Mouse (Mus musculus) midbrain, postnatal 0 days (tissue): ENCODE data around the gene Fscn1. TPM values are rescaled to one million over a fixed set of nuclear protein-coding genes. Genes with fewer than 3 reads are reported as not detected.

Experiments
- ATAC-seq: fragments of 200-750 bp; cut with Nextera tagmentation; 2 replicates; pipeline ENCODE4 v1.8.0; 2017; ENCODE audit warnings: moderate number of reproducible peaks, mild to moderate bottlenecking, moderate TSS enrichment, moderate library complexity; ENCODE audit not compliant: low FRiP score
- DNase-seq: peaks from one replicate; pipeline ENCODE4 v3.0.0-alpha.2; 2015; ENCODE audit warnings: low spot score
- H3K27ac ChIP-seq: fragments of 300-500 bp; sonication (generic); 2 replicates; pipeline ENCODE4 v1.5.1; 2014; ENCODE audit warnings: low read depth, mild to moderate bottlenecking, low read length, mixed read lengths
- H3K27me3 ChIP-seq: fragments of 300-500 bp; sonication (generic); 2 replicates; pipeline ENCODE4 v1.6.1; 2014; ENCODE audit warnings: low read length, control low read depth, mixed read lengths; ENCODE audit not compliant: insufficient read depth
- H3K36me3 ChIP-seq: fragments of 300-500 bp; sonication (generic); 2 replicates; pipeline ENCODE4 v1.6.1; 2014; ENCODE audit warnings: low read length, control low read depth, mixed read lengths; ENCODE audit not compliant: insufficient read depth
- H3K4me1 ChIP-seq: fragments of 300-500 bp; sonication (generic); 2 replicates; pipeline ENCODE4 v1.6.1; 2014; ENCODE audit warnings: mild to moderate bottlenecking, control low read depth, antibody characterized with exemption, low read length, mixed read lengths; ENCODE audit not compliant: insufficient read depth
- H3K4me2 ChIP-seq: fragments of 300-500 bp; sonication (generic); 2 replicates; pipeline ENCODE4 v1.6.1; 2014; ENCODE audit warnings: low read depth, mild to moderate bottlenecking, low read length, mixed read lengths; ENCODE audit not compliant: poor library complexity, severe bottlenecking
- H3K4me3 ChIP-seq: fragments of 300-500 bp; sonication (generic); 2 replicates; pipeline ENCODE4 v1.5.1; 2014; ENCODE audit warnings: low read depth, mild to moderate bottlenecking, low read length, moderate library complexity
- H3K9ac ChIP-seq: fragments of 300-500 bp; sonication (generic); replicated peaks from 2 replicates; pipeline ENCODE4 v1.6.1; 2014; ENCODE audit warnings: mild to moderate bottlenecking, low read length, moderate library complexity, mixed read lengths; ENCODE audit not compliant: poor library complexity, severe bottlenecking
- H3K9me3 ChIP-seq: fragments of 300-500 bp; sonication (generic); 2 replicates; pipeline ENCODE4 v1.6.1; 2016; ENCODE audit warnings: low read length, control low read depth
- CTCF ChIP-seq: IDR thresholded peaks from 2 replicates; pipeline ENCODE4 v1.5.1; 2016; ENCODE audit warnings: antibody characterized with exemption, mild to moderate bottlenecking
- WGBS: fragments of 180-500 bp; shearing (Covaris S2); extraction: QIAGEN DNeasy Blood & Tissue Kit; methylation state at CpG from one replicate; pipeline ENCODE4 v1.1.7; 2014; 5-methylcytosine and 5-hydroxymethylcytosine counted together
- polyA plus RNA-seq: library from polyadenylated mRNA; unstranded; fragments of >200 nt; fragmentation: Nextera tagmentation; extraction: Ambion mirVana; gene quantifications from 2 replicates; pipeline ENCODE4 v1.2.1, GENCODE M21; 2015
- total RNA-seq: library from RNA; depleted of rRNA; stranded (reverse); fragments of >200 nt; gene quantifications from 2 replicates; pipeline ENCODE4 v1.2.3, GENCODE M21; 2014

The Fscn1 gene
- total and polyA plus RNA-seq, 2 experiments from 2014 or later, result 504 to 616 TPM

DNA sequence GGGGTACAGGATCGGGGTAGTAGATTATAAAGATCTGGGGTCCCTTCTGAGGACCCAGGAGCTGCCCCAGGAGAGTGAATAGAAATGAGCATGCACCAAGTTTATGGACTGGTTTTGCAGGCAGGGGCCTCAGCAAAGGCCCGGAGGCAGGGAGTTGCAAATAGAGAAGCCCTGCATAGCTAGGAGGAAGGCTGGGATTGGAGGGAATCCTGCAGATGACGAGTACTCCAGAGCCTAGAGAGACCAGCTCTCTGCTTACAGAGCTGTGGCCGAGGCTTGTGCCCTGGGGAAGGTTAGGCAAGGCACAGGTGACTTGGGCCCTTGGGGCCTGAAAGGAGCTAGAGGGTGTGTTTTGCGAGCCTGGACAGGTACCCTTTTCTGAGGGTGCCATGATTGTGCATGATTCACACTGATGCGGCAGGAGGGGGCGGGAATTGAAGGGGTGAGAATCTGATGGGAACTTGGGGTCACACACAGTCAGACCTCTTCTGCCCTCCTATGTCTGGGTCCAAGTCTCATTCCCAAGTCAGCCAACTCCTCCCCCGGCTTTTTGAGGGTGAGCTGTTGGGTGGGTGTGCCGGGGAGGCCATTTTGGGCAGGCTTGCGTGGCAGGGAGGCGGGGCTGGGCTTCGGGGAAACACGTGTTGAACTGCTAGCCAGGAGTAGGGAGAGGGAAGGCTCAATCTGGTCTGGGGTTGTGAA, 3.0 kb downstream of the Fscn1 start:
- peak overlapping the region; percentile 91 for H3K27ac ChIP-seq
- 0 out of 2 replicates have a peak, but pooled peaks cover 3% of the 10 kb centered on the region for H3K36me3 ChIP-seq
- no peaks in the 10 kb centered on the region for H3K9me3 ChIP-seq
- H3K4me2 ChIP-seq, result peak overlapping the region; percentile 95
- ATAC-seq (0 out of 2 replicates have a peak, but pooled peaks have one; percentile 19), DNase-seq (peak; percentile 64)
- peaks cover 12% of the 10 kb centered on the region; the same call in 1 of the 2 replicates for H3K4me1 ChIP-seq
- peak overlapping the region; percentile 92 for H3K4me3 ChIP-seq
- TF ChIP-seq CTCF, result no peak
- 2% methylated on average over 13 of the region's 13 CpGs for WGBS
- H3K9ac ChIP-seq, result peak overlapping the region; percentile 87
- no peaks in the 10 kb centered on the region for H3K27me3 ChIP-seq

DNA sequence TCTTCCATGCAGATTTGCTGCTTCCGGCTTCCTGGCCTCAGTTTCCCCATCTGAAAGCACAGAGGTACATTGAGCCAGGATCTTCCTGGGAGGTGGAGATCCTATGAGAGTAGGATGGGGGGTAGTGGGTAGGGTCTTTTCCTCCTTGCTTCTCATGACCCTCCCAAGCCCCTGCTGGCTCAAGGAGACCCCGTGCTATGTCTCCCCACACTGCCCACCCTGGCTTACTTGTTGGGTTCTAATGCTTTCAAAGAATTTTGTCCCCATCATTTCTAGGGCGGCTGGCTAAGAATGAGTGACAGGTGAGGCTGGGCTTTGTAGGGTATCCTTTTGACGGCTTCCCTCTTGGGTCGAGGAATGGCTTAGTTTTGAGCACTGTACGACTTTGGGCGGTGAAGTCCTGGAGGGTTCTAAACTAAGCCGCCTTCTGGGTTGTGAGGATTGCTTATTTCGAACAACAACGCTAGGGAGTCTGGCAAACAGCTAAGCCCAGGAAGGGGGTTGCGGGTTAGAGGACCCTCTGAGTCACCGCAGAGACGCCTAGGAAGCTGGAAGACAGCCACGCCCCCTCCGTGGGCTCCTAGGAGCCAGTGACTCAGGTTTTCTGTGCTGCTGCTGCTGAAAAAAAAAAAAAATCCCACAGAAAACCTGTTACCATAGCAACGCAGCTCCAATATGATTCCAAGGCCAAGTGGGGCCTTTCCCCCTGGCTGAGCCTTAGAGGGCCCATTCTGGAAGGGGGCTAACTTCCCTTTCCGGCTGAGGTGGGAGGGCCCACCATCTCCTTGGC, 3.8 kb downstream of the Fscn1 start:
- no peaks in the 10 kb centered on the region for H3K9me3 ChIP-seq
- peak overlapping the region; percentile 91 for H3K27ac ChIP-seq
- no peak for TF ChIP-seq CTCF
- peak overlapping the region; percentile 92 for H3K4me3 ChIP-seq
- ATAC-seq, result no peak
- 8% methylated on average over 17 of the region's 17 CpGs for WGBS
- peak overlapping the region; percentile 87 for H3K9ac ChIP-seq
- peak; percentile 88 for DNase-seq
- 0 out of 2 replicates have a peak, but pooled peaks cover 4% of the 10 kb centered on the region for H3K36me3 ChIP-seq
- H3K4me2 ChIP-seq, result peak overlapping the region; percentile 95
- H3K4me1 ChIP-seq, result peaks cover 12% of the 10 kb centered on the region; the same call in 1 of the 2 replicates
- no peaks in the 10 kb centered on the region for H3K27me3 ChIP-seq

DNA sequence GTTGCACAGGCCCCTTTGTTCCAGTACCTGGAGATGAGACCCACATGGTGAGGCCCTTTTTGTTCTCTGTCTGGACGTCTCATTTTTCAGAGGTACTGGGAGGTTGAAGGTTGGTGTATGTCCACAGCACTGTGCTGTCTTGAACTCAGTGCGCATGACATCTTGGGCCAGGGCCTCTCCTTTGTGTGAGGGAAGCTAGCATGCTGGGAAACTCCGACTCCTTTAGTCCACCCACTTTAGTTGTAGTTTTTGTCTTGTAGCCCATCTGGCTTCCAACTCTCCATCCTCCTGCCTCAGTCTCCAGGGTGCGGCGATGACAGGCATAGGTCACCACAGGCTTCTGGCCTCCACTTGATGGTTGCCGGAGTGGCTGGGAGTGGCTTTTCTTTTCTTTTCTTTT, 4.5 kb downstream of the Fscn1 start:
- peak overlapping the region; percentile 91; the same call in 1 of the 2 replicates for H3K27ac ChIP-seq
- H3K9me3 ChIP-seq, result no peaks in the 10 kb centered on the region
- WGBS, result 45% methylated on average over 6 of the region's 6 CpGs
- peak overlapping the region; percentile 95 for H3K4me2 ChIP-seq
- H3K27me3 ChIP-seq, result no peaks in the 10 kb centered on the region
- H3K9ac ChIP-seq, result 0 out of 2 replicates have a peak overlapping the region, but pooled peaks have one; percentile 87
- peaks cover 8% of the 10 kb centered on the region; the same call in 1 of the 2 replicates for H3K36me3 ChIP-seq
- ATAC-seq (no peak), DNase-seq (no peak)
- peaks cover 12% of the 10 kb centered on the region; the same call in 1 of the 2 replicates for H3K4me1 ChIP-seq
- no peak for TF ChIP-seq CTCF
- H3K4me3 ChIP-seq, result peak overlapping the region; percentile 92

DNA sequence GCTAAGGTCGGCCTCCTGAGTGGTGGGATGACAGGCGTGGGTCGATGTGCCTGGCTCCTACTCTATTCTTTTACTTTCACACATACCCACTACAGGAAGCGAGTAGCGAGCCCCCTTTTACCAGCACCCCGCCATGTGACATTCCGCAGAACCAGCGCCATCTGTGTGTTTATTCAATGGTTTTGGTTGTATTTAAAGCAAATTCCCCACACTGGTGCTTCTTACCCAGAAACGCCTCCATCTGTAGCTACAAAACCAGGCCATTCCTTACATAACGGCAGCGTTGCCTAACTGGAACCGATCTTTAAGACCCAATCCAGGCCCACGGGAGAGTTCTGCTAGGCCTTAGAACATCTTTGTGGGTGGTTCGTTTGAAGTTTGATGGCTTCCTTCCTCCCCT, 8.3 kb downstream of the Fscn1 start:
- DNase-seq, result no peak
- no peak overlapping the region for H3K27ac ChIP-seq
- H3K27me3 ChIP-seq, result no peaks in the 10 kb centered on the region
- no peak overlapping the region for H3K4me3 ChIP-seq
- no peak overlapping the region for H3K4me2 ChIP-seq
- ATAC-seq, result no peak
- no peaks in the 10 kb centered on the region for H3K9me3 ChIP-seq
- no peak overlapping the region for H3K9ac ChIP-seq
- no peak for TF ChIP-seq CTCF
- H3K4me1 ChIP-seq, result peaks cover 12% of the 10 kb centered on the region; the same call in 1 of the 2 replicates
- peaks cover 46% of the 10 kb centered on the region for H3K36me3 ChIP-seq
- WGBS, result 92% methylated on average over 14 of the region's 14 CpGs

DNA sequence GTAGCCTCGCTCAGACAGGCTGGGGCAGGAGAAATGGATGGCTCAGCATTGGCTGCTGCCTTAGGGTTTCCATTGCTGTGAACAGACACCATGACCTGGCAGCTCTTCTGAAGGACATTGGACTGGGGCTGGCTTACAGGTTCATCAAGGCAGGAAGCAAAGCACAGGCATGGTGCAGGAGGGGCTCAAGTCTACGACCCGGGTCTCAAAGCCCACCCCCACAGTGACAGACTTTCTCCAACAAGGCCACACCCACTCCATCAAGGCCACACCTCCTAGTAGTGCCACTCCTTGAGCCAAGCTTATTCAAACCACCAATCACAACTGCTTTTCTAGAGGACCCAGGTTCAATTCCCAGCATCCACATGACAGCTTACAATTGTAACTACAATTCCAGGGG, 13.8 kb downstream of the Fscn1 start:
- H3K27ac ChIP-seq, result no peak overlapping the region
- H3K9me3 ChIP-seq, result no peaks in the 10 kb centered on the region
- H3K4me1 ChIP-seq, result no peaks in the 10 kb centered on the region
- peaks cover 42% of the 10 kb centered on the region for H3K36me3 ChIP-seq
- no peak for TF ChIP-seq CTCF
- H3K9ac ChIP-seq, result no peak overlapping the region
- H3K4me3 ChIP-seq, result no peak overlapping the region
- H3K27me3 ChIP-seq, result no peaks in the 10 kb centered on the region
- H3K4me2 ChIP-seq, result no peak overlapping the region
- ATAC-seq (no peak), DNase-seq (no peak)
- 58% methylated on average over 3 of the region's 3 CpGs for WGBS
